Mouse (Mus musculus) erythroid progenitor cell, adult 5-6 weeks (primary cell): ENCODE data around the gene Tmeff2. TPM values are rescaled to one million over a fixed set of nuclear protein-coding genes. Genes with fewer than 3 reads are reported as not detected.

Source experiments
- ATAC-seq: replicated peaks from 2 replicates; pipeline ENCODE4 v1.8.0; 2016; ENCODE audit warnings: moderate number of reproducible peaks, mild to moderate bottlenecking, moderate TSS enrichment, inconsistent platforms; ENCODE audit not compliant: poor library complexity, low FRiP score, severe bottlenecking
- total RNA-seq, 2 experiments: library from RNA; stranded (forward) in 1 of 2; stranded (reverse) in 1 of 2; fragments of 150-400 nt in 1 of 2; fragments of 186-747, 209-891 nt in 1 of 2; gene quantifications; 2 replicates each; pipeline versions ENCODE4 v1.2.3 to v1.2.4; 2015 to 2017; ENCODE audit warnings: low replicate concordance in 2 of 2

The Tmeff2 gene
- total RNA-seq, 2 experiments from 2014 or later: not detected

GRCm38 (mm10) chr1:50972509-50973436 lies 72.3 kb downstream of the Tmeff2 start:
- no peak for ATAC-seq

GRCm38 (mm10) chr1:50979358-50980081 lies 79.1 kb downstream of the Tmeff2 start:
- no peak for ATAC-seq

DNA sequence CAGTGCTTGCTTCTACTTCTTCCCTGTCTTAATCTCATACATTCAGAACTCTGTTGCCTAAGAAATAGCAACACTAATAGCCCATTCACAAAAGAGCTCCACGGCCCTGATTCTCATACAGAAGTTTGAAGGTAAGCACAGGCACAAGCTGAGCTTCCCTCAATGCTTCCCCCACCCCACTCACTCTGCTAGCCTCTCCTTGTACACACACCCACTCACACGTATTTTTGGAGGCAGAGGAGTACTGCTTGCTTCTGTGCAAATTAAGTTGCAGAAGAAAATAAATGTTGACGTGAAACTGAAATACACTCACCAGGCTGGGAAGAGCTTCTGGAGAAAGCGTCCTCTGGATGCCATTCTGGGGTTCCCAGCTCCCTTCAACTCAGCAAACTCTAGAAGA lies 80.1 kb downstream of the Tmeff2 start:
- ATAC-seq: no peak

- ATAC-seq: no peak
These were observed 80.8 kb downstream of the Tmeff2 start for GRCm38 (mm10) chr1:50981151-50981828.

- ATAC-seq: no peak
These were observed 90.2 kb downstream of the Tmeff2 start for GRCm38 (mm10) chr1:50990661-50991060.

DNA sequence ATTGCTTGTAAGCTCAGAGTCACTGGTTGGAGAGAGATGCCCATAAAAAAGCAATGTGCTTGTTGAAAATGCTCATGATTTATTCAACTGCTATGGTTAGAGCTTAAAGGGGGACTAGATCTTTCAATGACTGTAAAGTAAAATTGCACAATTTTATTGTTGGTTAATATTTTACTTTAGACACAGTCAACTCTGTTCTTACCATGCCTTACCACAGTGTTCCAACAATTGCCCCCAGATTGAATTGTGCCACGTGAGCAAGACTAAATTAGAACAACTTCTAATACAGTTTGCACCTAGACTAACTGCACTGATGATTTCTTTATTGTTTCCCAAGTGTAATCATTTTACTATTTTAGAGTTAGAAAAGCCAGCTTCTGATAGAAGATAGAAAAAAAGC lies 94.1 kb downstream of the Tmeff2 start:
- no peak for ATAC-seq

GRCm38 (mm10) chr1:50999793-51000192 lies 99.3 kb downstream of the Tmeff2 start:
- no peak for ATAC-seq

GRCm38 (mm10) chr1:51008344-51008743 lies 107.9 kb downstream of the Tmeff2 start:
- no peak for ATAC-seq

DNA sequence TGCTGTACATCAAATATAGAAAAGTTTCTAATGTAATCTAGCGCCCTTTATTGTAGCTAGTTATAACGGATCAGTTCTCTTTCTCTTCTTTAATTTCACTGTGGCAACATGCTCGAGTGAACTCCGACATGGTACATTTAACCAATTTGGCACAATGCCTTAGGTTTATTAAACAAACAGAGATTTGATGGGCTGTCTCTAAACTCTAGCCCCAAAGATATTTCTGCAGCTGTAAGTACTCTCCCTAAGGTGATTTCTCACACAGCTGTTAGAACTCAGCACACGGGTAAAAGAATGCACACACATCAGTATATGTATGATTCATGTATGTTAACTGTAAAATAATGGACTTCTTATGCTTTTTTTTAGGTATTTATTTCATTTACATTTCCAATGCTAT lies 139.8 kb downstream of the Tmeff2 start:
- no peak for ATAC-seq

- no peak for ATAC-seq
These were observed 144.4 kb downstream of the Tmeff2 start for GRCm38 (mm10) chr1:51044810-51045209.

DNA sequence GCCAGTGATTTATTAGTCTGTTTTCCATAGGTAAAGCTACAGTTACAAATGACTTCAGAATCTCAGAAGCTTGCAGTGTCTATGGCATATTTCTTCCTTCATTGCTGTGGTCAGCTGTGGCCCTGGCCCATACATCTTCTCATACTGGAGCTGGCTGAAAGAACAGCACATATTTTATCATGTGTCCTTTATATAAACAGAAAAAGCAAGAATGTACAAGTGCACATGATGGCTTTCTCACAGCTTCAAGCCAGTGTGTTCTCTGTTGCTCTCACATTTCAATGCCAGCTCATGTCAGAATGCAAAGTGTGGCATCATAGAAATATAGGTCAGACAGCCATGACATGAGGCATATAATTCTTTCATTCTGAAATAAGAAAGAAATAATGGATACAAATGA lies 164.1 kb downstream of the Tmeff2 start:
- ATAC-seq: no peak

DNA sequence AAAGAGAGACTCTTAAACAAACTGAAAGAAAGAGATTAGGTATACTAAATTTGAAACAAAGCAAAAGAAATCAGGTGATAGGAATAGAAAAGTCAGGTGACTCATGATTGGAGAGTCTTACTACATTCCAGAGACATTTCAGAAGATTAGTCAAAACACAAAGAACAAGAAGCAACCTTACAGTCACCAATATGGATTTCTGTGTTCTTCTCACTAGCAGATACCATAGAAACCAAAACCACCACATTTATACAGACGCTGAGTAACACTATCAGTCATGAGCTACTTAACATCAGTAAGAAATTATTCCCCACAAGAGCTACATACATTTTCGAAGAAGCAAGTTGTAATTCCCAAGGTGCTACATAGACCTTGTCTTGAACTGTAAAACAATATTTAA lies 165.2 kb downstream of the Tmeff2 start:
- no peak for ATAC-seq

DNA sequence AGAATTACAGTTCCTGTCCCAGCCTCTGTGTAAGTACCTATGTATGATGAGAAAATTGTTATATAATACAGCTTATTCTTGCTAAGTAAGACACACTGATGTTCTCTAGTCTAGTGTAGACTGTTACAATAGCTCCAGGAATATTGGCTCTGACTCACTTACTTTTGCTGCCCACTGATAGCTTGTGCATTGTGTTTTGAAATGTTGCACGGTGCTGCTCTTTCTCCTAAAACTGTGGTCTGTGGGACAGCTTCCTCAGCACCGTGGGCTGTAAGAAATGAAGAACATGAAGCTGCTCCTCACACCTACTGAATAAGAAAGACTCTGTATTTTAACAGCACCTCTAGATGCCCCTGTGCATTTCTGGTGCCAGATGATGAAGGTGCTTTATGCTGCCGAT lies 168.4 kb downstream of the Tmeff2 start:
- ATAC-seq: no peak

- ATAC-seq: no peak
These were observed 168.8 kb downstream of the Tmeff2 start for GRCm38 (mm10) chr1:51069288-51069687.

DNA sequence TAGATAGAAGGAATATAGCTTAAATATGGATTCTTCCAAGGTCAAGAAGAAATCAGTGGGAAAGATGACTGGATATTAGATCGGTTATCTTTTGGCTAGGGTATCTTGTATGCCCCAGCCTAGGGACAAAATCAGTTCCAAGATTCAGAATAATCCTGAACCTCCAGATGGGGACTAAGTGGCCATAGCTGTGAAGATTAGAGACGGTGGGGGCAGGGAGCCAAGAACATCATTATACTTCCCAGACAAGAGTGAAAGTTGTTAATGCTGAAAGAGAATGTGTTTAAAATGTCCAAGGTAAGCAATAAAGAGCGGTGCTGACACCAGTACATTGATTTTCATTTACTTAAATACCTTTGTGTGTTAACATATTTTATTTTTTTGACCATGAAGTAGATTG lies 173.6 kb downstream of the Tmeff2 start:
- ATAC-seq: no peak

- ATAC-seq: no peak
These were observed 175.6 kb downstream of the Tmeff2 start for GRCm38 (mm10) chr1:51075785-51076771.

DNA sequence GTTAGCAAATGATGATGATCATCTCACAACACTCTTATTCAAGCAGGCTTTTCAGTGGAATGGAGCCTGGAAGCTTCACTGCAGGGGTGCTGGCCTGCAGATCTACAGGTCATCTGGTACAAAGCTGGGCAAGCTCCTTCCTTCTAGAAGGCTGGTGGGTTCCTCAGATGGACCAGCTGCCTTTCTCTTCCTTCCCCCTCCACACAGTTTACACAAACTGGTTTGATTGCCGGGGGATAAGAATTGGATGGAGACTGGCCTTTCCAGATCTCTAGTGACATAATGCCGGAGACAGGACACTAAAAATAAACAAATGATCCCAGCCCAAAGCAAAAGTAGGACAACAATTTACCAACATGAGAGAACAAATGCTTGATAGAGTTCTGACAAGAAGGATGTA lies 188.5 kb downstream of the Tmeff2 start:
- ATAC-seq: no peak

GRCm38 (mm10) chr1:51089803-51090202 lies 189.4 kb downstream of the Tmeff2 start:
- no peak for ATAC-seq

GRCm38 (mm10) chr1:51090212-51090761 lies 189.8 kb downstream of the Tmeff2 start:
- no peak for ATAC-seq
